Mouse (Mus musculus): Measurements from ENCODE around the gene Cnot10.

DNA sequence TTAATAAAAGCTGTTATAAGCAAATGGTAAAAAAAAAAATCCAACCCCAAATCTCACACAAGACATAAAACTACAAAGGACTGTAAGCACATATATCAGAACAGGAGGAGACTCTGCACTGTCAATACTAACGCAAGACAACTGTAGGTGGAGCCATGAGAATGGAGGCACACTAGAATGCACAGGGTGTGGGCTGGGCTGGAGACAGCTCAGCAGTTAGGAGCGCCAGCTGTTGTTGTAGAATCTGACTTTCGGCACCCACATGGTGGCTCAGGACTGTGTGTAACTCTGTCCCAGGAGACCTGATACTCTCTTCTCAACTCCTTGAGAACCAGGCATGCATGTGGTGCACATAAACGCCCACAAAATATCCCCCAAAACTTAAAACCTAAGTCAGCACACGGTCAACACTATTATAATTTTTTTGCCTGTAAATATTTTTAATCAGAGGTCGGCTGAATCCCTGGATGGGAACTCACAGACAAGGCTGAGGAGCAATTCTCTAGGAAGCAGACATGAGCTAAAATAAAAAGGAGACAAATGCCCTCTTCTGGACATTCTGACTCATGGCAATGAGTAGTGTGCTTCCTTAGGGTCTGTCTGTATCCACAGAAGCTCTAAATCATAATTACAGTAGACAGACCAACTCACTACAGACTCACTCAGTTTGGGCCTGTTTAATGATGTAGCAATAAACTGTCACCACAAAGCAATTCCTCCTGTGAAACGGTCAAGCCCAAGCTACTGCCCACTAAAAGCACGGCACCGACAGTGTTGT, 25.6 kb downstream of the Cnot10 start:
- TF ChIP-seq EP300 (IDR thresholded peaks at IDR 0.05; ENCODE audit: insufficient read depth, low read depth, low read length) = 0 out of 2 replicates have a peak, but pooled peaks have one; percentile 35
- no peak for TF ChIP-seq POLR2A (IDR thresholded peaks at IDR 0.05; ENCODE audit: insufficient read depth, low read length)
- no peak for TF ChIP-seq CTCF (IDR thresholded peaks at IDR 0.05; ENCODE audit: low read depth, low read length)

All from ES-Bruce4 (cell line).